18 mouse cellular contexts compared by ENCODE assay signal in the genomic region with DNA sequence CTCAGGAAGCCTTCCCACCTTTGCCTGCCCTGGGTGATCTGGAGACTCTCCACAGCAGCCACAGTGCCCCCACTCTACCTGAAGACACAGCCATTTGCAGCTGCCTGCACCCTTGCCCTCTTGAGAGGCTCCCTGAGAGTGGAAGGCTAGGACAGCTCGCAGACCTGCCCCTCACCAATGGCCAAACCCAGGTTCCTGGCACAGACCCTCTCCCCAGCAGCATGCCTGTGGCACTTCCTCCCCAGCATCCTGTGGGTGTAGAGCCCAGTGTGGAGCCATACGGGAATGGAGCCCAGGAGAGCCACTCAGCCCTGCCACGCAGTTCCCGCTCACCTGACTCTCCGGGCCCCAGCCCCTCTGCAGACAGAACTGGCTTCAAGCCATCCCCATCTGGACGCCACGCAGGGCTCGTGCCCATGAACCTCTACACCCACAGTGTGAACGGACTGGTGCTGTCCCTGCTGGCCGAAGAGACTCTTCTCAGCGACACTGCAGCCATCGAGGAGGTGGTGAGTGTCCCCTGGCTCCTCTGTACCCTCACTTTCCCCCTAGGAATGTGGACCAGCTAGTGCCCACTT. TPM values are rescaled to one million over a fixed set of nuclear protein-coding genes. Genes with fewer than 3 reads are reported as not detected.
DNase-seq lines count a peak whose midpoint lies in the region; ATAC-seq lines count a peak whose summit lies in the region.
"Had no signal": no experiment of that assay in that cellular context is flagged by ENCODE, and none has a peak within 500 bp of the region (broad histone marks: within the 10 kb centered on the region; RNA-seq: fewer than 3 reads in every experiment).

No protein-coding gene starts in this region.

- H3K9me3 ChIP-seq in hindbrain, embryonic 10.5 days, result no peaks in the 10 kb centered on the region
- no peaks in the 10 kb centered on the region for H3K9me3 ChIP-seq in hindbrain, embryonic 11.5 days (ENCODE audit: control insufficient read depth, low read length)
- no peaks in the 10 kb centered on the region for H3K9me3 ChIP-seq in embryonic facial prominence, embryonic 10.5 days
- no peaks in the 10 kb centered on the region for H3K9me3 ChIP-seq in hindbrain, embryonic 15.5 days
- H3K9me3 ChIP-seq in neural tube, embryonic 14.5 days (ENCODE audit: control insufficient read depth, low read length), result no peaks in the 10 kb centered on the region
- H3K9me3 ChIP-seq: G1E had no signal

- no peak overlapping the region for H3K9ac ChIP-seq in hindbrain, embryonic 11.5 days (ENCODE audit: low read depth, low read length)
- no peak overlapping the region for H3K9ac ChIP-seq in hindbrain, embryonic 15.5 days
- H3K9ac ChIP-seq in neural tube, embryonic 14.5 days (replicated peaks; ENCODE audit: low read depth, low read length), result no peak overlapping the region

- peak overlapping the region; percentile 64; the same call in 1 of the 2 replicates for H3K27ac ChIP-seq in hindbrain, embryonic 10.5 days
- H3K27ac ChIP-seq in hindbrain, embryonic 11.5 days (ENCODE audit: low read depth, low read length), result no peak overlapping the region
- H3K27ac ChIP-seq in embryonic facial prominence, embryonic 10.5 days (replicated peaks), result 0 out of 2 replicates have a peak overlapping the region, but pooled peaks have one; percentile 4
- H3K27ac ChIP-seq in hindbrain, embryonic 15.5 days (replicated peaks), result peak overlapping the region; percentile 87
- H3K27ac ChIP-seq in neural tube, embryonic 14.5 days (ENCODE audit: low read depth, low read length), result peak overlapping the region; percentile 34; the same call in 1 of the 2 replicates

- no peak overlapping the region for H3K4me2 ChIP-seq in hindbrain, embryonic 11.5 days (replicated peaks; ENCODE audit: low read depth, low read length)
- no peak overlapping the region for H3K4me2 ChIP-seq in hindbrain, embryonic 15.5 days
- no peak overlapping the region for H3K4me2 ChIP-seq in neural tube, embryonic 14.5 days (ENCODE audit: low read depth, low read length)
- H3K4me2 ChIP-seq: heart, embryonic 11.5 days had no signal

- peaks cover 55% of the 10 kb centered on the region for H3K4me1 ChIP-seq in hindbrain, embryonic 10.5 days (replicated peaks)
- peaks cover 9% of the 10 kb centered on the region; the same call in 1 of the 2 replicates for H3K4me1 ChIP-seq in hindbrain, embryonic 11.5 days (replicated peaks; ENCODE audit: control insufficient read depth, insufficient read depth, low read length)
- peaks cover 18% of the 10 kb centered on the region for H3K4me1 ChIP-seq in embryonic facial prominence, embryonic 10.5 days
- peaks cover 50% of the 10 kb centered on the region for H3K4me1 ChIP-seq in hindbrain, embryonic 15.5 days (replicated peaks)
- H3K4me1 ChIP-seq in neural tube, embryonic 14.5 days (ENCODE audit: control insufficient read depth, insufficient read depth, low read length), result peaks cover 34% of the 10 kb centered on the region

- H3K27me3 ChIP-seq in hindbrain, embryonic 10.5 days (ENCODE audit: insufficient read depth, poor library complexity, severe bottlenecking), result peaks cover 25% of the 10 kb centered on the region; the same call in 1 of the 2 replicates
- H3K27me3 ChIP-seq in hindbrain, embryonic 11.5 days (ENCODE audit: control insufficient read depth, insufficient read depth, low read length), result no peaks in the 10 kb centered on the region
- H3K27me3 ChIP-seq in embryonic facial prominence, embryonic 10.5 days (replicated peaks; ENCODE audit: low read depth, poor library complexity, severe bottlenecking), result no peaks in the 10 kb centered on the region
- H3K27me3 ChIP-seq in hindbrain, embryonic 15.5 days, result no peaks in the 10 kb centered on the region
- no peaks in the 10 kb centered on the region for H3K27me3 ChIP-seq in neural tube, embryonic 14.5 days (ENCODE audit: control insufficient read depth, insufficient read depth, low read length)

- ATAC-seq in hindbrain, embryonic 11.5 days (ENCODE audit: low FRiP score), result no peak
- no peak for ATAC-seq in hindbrain, embryonic 15.5 days (ENCODE audit: low FRiP score, low read depth)
- ATAC-seq in neural tube, embryonic 14.5 days (ENCODE audit: low read depth), result 0 out of 2 replicates have a peak, but pooled peaks have one; percentile 2

- WGBS in hindbrain, embryonic 10.5 days, result 89% methylated on average over 12 of the region's 12 CpGs
- WGBS in hindbrain, embryonic 11.5 days, result 94% methylated on average over 12 of the region's 12 CpGs
- 90% methylated on average over 12 of the region's 12 CpGs for WGBS in embryonic facial prominence, embryonic 10.5 days
- WGBS in hindbrain, embryonic 15.5 days, result 74% methylated on average over 12 of the region's 12 CpGs
- WGBS in neural tube, embryonic 14.5 days, result 78% methylated on average over 12 of the region's 12 CpGs

- DNase-seq in hindbrain, embryonic 10.5 days (ENCODE audit: low spot score), result no peak
- no peak for DNase-seq in hindbrain, embryonic 11.5 days (ENCODE audit: low spot score)
- no peak for DNase-seq in embryonic facial prominence, embryonic 10.5 days (ENCODE audit: low spot score)
- no peak for DNase-seq in urinary bladder, postnatal 4 days (ENCODE audit: low spot score in 2 of 2)
- no peak for DNase-seq in heart, postnatal 4 days
- DNase-seq in gastrocnemius, adult 18-20 months (ENCODE audit: low spot score), result no peak
- DNase-seq: adrenal gland, postnatal 25 days; kidney, adult 8-10 months; liver; lung, adult 2 months; retina, postnatal 1 day had no signal

- H3K36me3 ChIP-seq in hindbrain, embryonic 10.5 days, result peaks cover 82% of the 10 kb centered on the region
- H3K36me3 ChIP-seq in hindbrain, embryonic 11.5 days (ENCODE audit: control insufficient read depth, insufficient read depth, low read length), result no peaks in the 10 kb centered on the region
- peaks cover 96% of the 10 kb centered on the region for H3K36me3 ChIP-seq in embryonic facial prominence, embryonic 10.5 days (replicated peaks)
- peaks cover 20% of the 10 kb centered on the region for H3K36me3 ChIP-seq in hindbrain, embryonic 15.5 days
- H3K36me3 ChIP-seq in neural tube, embryonic 14.5 days (ENCODE audit: control insufficient read depth, insufficient read depth, low read length), result peaks cover 23% of the 10 kb centered on the region

- H3K4me3 ChIP-seq in hindbrain, embryonic 10.5 days, result no peak overlapping the region
- H3K4me3 ChIP-seq in hindbrain, embryonic 11.5 days (ENCODE audit: low read depth, low read length), result no peak overlapping the region
- no peak overlapping the region for H3K4me3 ChIP-seq in embryonic facial prominence, embryonic 10.5 days
- no peak overlapping the region for H3K4me3 ChIP-seq in hindbrain, embryonic 15.5 days
- no peak overlapping the region for H3K4me3 ChIP-seq in neural tube, embryonic 14.5 days (ENCODE audit: low read depth, low read length)

RNA-seq across cellular contexts. Expression of gene Gm6583, which starts 14.5 kb away (rescaled TPM):
- polyA plus RNA-seq in hindbrain, embryonic 10.5 days (2016; fragmentation: Nextera tagmentation; extraction: Ambion mirVana), result 0.14 and 0.30 TPM in 2 replicates
- polyA plus RNA-seq in hindbrain, embryonic 11.5 days (2014; fragmentation: Nextera tagmentation; extraction: Ambion mirVana), result 0.13 and 0.26 TPM in 2 replicates
- polyA plus RNA-seq in embryonic facial prominence, embryonic 10.5 days (2016; fragmentation: Nextera tagmentation; extraction: Ambion mirVana), result 0.28 and 0.30 TPM in 2 replicates
- polyA plus RNA-seq in hindbrain, embryonic 15.5 days (2015; fragmentation: Nextera tagmentation; extraction: Ambion mirVana), result 0.10 and 0.25 TPM in 2 replicates
- 0.12 and 0.44 TPM in 2 replicates for polyA plus RNA-seq in neural tube, embryonic 14.5 days (2014; fragmentation: Nextera tagmentation; extraction: Ambion mirVana)
- total RNA-seq in heart, postnatal 4 days (2021), result under 1 TPM in 1 of 2 experiments, not detected in 1; 0.11 TPM
- total RNA-seq in gastrocnemius, adult 18-20 months (2021), result not detected
- total RNA-seq: G1E; gastrocnemius, adult 8-10 months; hematopoietic stem cell, adult 5-6 weeks had no signal
- polyA plus RNA-seq: G1E; lung, adult 2 months; small intestine, adult 2 months had no signal

RNA-seq across cellular contexts. Expression of gene Asphd2, which starts 24.3 kb away (rescaled TPM):
- 19.3 and 24.8 TPM in 2 replicates for polyA plus RNA-seq in hindbrain, embryonic 10.5 days (2016; fragmentation: Nextera tagmentation; extraction: Ambion mirVana)
- polyA plus RNA-seq in hindbrain, embryonic 11.5 days (2014; fragmentation: Nextera tagmentation; extraction: Ambion mirVana), result 26.0 and 41.6 TPM in 2 replicates
- 23.7 and 27.3 TPM in 2 replicates for polyA plus RNA-seq in embryonic facial prominence, embryonic 10.5 days (2016; fragmentation: Nextera tagmentation; extraction: Ambion mirVana)
- polyA plus RNA-seq in hindbrain, embryonic 15.5 days (2015; fragmentation: Nextera tagmentation; extraction: Ambion mirVana), result 104 and 106 TPM in 2 replicates
- 49.5 and 58.7 TPM in 2 replicates for polyA plus RNA-seq in neural tube, embryonic 14.5 days (2014; fragmentation: Nextera tagmentation; extraction: Ambion mirVana)
- total RNA-seq in heart, postnatal 4 days (2021), result 1 to 10 TPM; 1.4 to 1.6 TPM
- under 1 TPM; 0.30 to 0.40 TPM for total RNA-seq in gastrocnemius, adult 18-20 months (2021)
- total RNA-seq: hematopoietic stem cell, adult 5-6 weeks had no signal
- polyA plus RNA-seq: G1E had no signal

RNA-seq across cellular contexts. Expression of gene Hps4, which starts 27.4 kb away (rescaled TPM):
- polyA plus RNA-seq in hindbrain, embryonic 10.5 days (2016; fragmentation: Nextera tagmentation; extraction: Ambion mirVana), result 35.8 and 36.7 TPM in 2 replicates
- polyA plus RNA-seq in hindbrain, embryonic 11.5 days (2014; fragmentation: Nextera tagmentation; extraction: Ambion mirVana), result 29.8 and 30.0 TPM in 2 replicates
- 36.1 and 36.9 TPM in 2 replicates for polyA plus RNA-seq in embryonic facial prominence, embryonic 10.5 days (2016; fragmentation: Nextera tagmentation; extraction: Ambion mirVana)
- polyA plus RNA-seq in hindbrain, embryonic 15.5 days (2015; fragmentation: Nextera tagmentation; extraction: Ambion mirVana), result 42.0 and 42.7 TPM in 2 replicates
- 37.5 and 42.9 TPM in 2 replicates for polyA plus RNA-seq in neural tube, embryonic 14.5 days (2014; fragmentation: Nextera tagmentation; extraction: Ambion mirVana)
- 10 to 100 TPM; 14.4 to 15.5 TPM for total RNA-seq in heart, postnatal 4 days (2021)
- 1 to 10 TPM; 6.9 to 7.1 TPM for total RNA-seq in gastrocnemius, adult 18-20 months (2021)

RNA-seq across cellular contexts. Expression of gene Srrd, which starts 27.5 kb away (rescaled TPM):
- 52.5 and 53.2 TPM in 2 replicates for polyA plus RNA-seq in hindbrain, embryonic 10.5 days (2016; fragmentation: Nextera tagmentation; extraction: Ambion mirVana)
- 49.8 and 50.5 TPM in 2 replicates for polyA plus RNA-seq in hindbrain, embryonic 11.5 days (2014; fragmentation: Nextera tagmentation; extraction: Ambion mirVana)
- polyA plus RNA-seq in embryonic facial prominence, embryonic 10.5 days (2016; fragmentation: Nextera tagmentation; extraction: Ambion mirVana), result 48.2 and 51.6 TPM in 2 replicates
- 57.6 and 58.9 TPM in 2 replicates for polyA plus RNA-seq in hindbrain, embryonic 15.5 days (2015; fragmentation: Nextera tagmentation; extraction: Ambion mirVana)
- polyA plus RNA-seq in neural tube, embryonic 14.5 days (2014; fragmentation: Nextera tagmentation; extraction: Ambion mirVana), result 61.6 and 71.9 TPM in 2 replicates
- 10 to 100 TPM; 11.5 to 14.6 TPM for total RNA-seq in heart, postnatal 4 days (2021)
- 1 to 10 TPM; 4.3 to 5.0 TPM for total RNA-seq in gastrocnemius, adult 18-20 months (2021)

RNA-seq across cellular contexts. Expression of gene Tfip11, which starts 44.2 kb away (rescaled TPM):
- polyA plus RNA-seq in hindbrain, embryonic 10.5 days (2016; fragmentation: Nextera tagmentation; extraction: Ambion mirVana), result 39.9 and 43.7 TPM in 2 replicates
- polyA plus RNA-seq in hindbrain, embryonic 11.5 days (2014; fragmentation: Nextera tagmentation; extraction: Ambion mirVana), result 17.6 and 22.8 TPM in 2 replicates
- 41.3 and 42.5 TPM in 2 replicates for polyA plus RNA-seq in embryonic facial prominence, embryonic 10.5 days (2016; fragmentation: Nextera tagmentation; extraction: Ambion mirVana)
- 30.9 and 31.0 TPM in 2 replicates for polyA plus RNA-seq in hindbrain, embryonic 15.5 days (2015; fragmentation: Nextera tagmentation; extraction: Ambion mirVana)
- 19.6 and 24.7 TPM in 2 replicates for polyA plus RNA-seq in neural tube, embryonic 14.5 days (2014; fragmentation: Nextera tagmentation; extraction: Ambion mirVana)
- total RNA-seq in heart, postnatal 4 days (2021), result 10 to 100 TPM; 20.3 to 20.5 TPM
- 10 to 100 TPM; 13.0 to 13.2 TPM for total RNA-seq in gastrocnemius, adult 18-20 months (2021)
